Mouse (Mus musculus): ENCODE measurements around the gene Pou2af1.

DNA sequence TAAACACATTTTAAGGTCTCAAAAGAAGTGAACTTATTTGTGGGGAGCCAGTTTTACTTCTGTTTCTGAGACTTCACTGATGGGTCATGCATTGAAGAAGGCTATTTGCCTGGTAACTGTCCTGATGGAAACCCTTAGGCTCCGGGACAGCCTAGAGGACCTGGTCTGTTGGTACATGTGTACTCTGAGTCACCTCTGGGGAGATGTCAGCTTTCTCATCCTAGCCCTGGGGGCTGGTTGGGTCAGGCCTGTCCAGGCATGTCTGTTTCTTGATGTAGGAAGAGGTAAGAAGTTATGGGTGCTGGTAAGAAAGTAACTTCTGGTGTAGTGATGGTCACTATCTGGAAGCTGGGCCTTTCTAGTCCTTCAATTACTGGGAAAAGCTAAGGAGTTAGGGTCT lies 37.8 kb upstream of the Pou2af1 start:
- no peak for TF ChIP-seq CTCF (IDR thresholded peaks at IDR 0.05)
- TF ChIP-seq EP300 (IDR thresholded peaks at IDR 0.05) = no peak
